Mouse (Mus musculus) liver, postnatal 0 days (tissue): ENCODE measurements at regions not wholly inside any gene's neighbourhood (a gene's known extent, or its start where the extent isn't known, plus 50 kb on each side); places are given as distances from the start of the nearest gene placed in this dataset.

Experiments
- CTCF ChIP-seq: sonication (generic); IDR thresholded peaks from 2 replicates; pipeline ENCODE4 v1.5.1; 2016; ENCODE audit warnings: antibody characterized with exemption, low read depth
- EP300 ChIP-seq: IDR thresholded peaks from 2 replicates; pipeline ENCODE4 v1.6.1; 2016; ENCODE audit warnings: antibody characterized with exemption, low read depth, mild to moderate bottlenecking

GRCm38 (mm10) chr4:114721386-114721785 lies 100.1 kb upstream of the Gm12830 start:
- TF ChIP-seq CTCF (no peak), EP300 (no peak)
